Mouse (Mus musculus) MEL (cell line): ENCODE results near the gene Tmprss6.

ENCODE experiments used
- CHD2 ChIP-seq: IDR thresholded peaks from 2 replicates; pipeline ENCODE4 v1.6.1; 2011; ENCODE audit warnings: low read length, improper control_type of control experiment
- CTCF ChIP-seq, 3 experiments: IDR thresholded peaks in 2 of 3; conservative IDR thresholded peaks in 1 of 3; 2 replicates each; pipeline ENCODE4 v1.5.1; 2011 to 2012; ENCODE audit warnings: low read length in 3 of 3, low read depth in 2 of 3, mild to moderate bottlenecking in 2 of 3, improper control_type of control experiment in 1 of 3, inconsistent platforms in 1 of 3, mixed read lengths in 1 of 3, moderate library complexity in 1 of 3; ENCODE audit not compliant: control insufficient read depth in 1 of 3, insufficient read depth in 1 of 3, poor library complexity in 1 of 3, severe bottlenecking in 1 of 3
- ELF1 ChIP-seq: IDR thresholded peaks from 2 replicates; pipeline ENCODE4 v1.6.1; 2014; ENCODE audit warnings: low read depth, mild to moderate bottlenecking, inconsistent platforms, low read length, improper control_type of control experiment, moderate library complexity
- GATA1 ChIP-seq: IDR thresholded peaks from 2 replicates; pipeline ENCODE4 v1.6.1; 2011; ENCODE audit warnings: low read depth, low read length, improper control_type of control experiment
- NELFE ChIP-seq: IDR thresholded peaks from 2 replicates; pipeline ENCODE4 v1.6.1; 2011; ENCODE audit warnings: low read depth, low read length, improper control_type of control experiment
- POLR2A ChIP-seq, 2 experiments: IDR thresholded peaks; 2 replicates each; pipeline ENCODE4 v1.6.1; 2011 to 2012; ENCODE audit warnings: low read length in 2 of 2, mild to moderate bottlenecking in 2 of 2, control low read depth in 1 of 2, improper control_type of control experiment in 1 of 2, low read depth in 1 of 2, moderate library complexity in 1 of 2; ENCODE audit not compliant: control insufficient read depth in 1 of 2, insufficient read depth in 1 of 2, poor library complexity in 1 of 2
- POLR2AphosphoS5 ChIP-seq: IDR thresholded peaks from 2 replicates; pipeline ENCODE4 v1.6.1; 2012; ENCODE audit warnings: low read depth, borderline replicate concordance, mild to moderate bottlenecking, inconsistent platforms, low read length, moderate library complexity, mixed read lengths
- SIN3A ChIP-seq: IDR thresholded peaks from 2 replicates; pipeline ENCODE4 v1.6.1; 2012; ENCODE audit warnings: low read length, improper control_type of control experiment, inconsistent platforms
- TBP ChIP-seq: IDR thresholded peaks from 2 replicates; pipeline ENCODE4 v1.8.0; 2011; ENCODE audit warnings: low read depth, low read length, improper control_type of control experiment
- TCF12 ChIP-seq: IDR thresholded peaks from 2 replicates; pipeline ENCODE4 v1.6.1; 2014; ENCODE audit warnings: low read depth, mild to moderate bottlenecking, inconsistent platforms, low read length, improper control_type of control experiment, moderate library complexity
- ZKSCAN1 ChIP-seq: IDR thresholded peaks from 2 replicates; pipeline ENCODE4 v1.6.1; 2012; ENCODE audit warnings: low read depth, mild to moderate bottlenecking, inconsistent platforms, low read length, improper control_type of control experiment, moderate library complexity
- ZMIZ1 ChIP-seq: IDR thresholded peaks from 2 replicates; pipeline ENCODE4 v1.6.1; 2012; ENCODE audit warnings: low read depth, mild to moderate bottlenecking, inconsistent platforms, low read length, improper control_type of control experiment, moderate library complexity

DNA sequence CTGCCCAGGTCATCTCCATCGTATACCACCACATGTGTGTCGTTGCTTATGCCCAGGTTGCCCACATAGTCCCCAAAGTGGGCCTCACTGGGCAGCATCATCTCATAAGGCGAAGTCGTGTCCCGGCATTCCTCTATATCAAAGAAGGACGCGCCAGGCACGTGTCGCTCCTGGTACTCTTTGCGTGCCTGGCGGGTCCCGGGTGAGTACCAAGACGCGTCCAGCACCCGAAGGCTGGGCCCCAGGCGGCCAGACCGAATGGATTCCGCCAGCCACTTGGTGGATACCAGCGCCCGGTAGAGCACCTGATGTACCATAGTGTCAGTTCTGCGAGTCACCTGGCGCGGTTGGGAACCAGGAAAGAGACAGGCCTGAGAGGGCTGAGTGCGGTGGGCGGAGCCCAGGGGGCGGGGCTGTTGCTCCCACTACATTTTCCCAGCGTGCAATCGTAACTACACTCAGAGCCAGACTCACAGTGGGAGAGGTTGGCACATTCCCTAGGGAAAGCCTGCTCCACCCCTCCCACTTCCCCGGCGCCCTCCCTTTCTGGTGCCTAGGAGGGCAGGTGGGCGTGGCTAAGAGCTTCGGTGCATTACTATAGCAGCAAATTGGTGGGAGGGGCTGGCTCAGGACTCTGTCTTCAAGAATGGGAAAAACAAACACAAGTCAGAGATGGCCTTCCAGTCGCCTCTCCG is 62.8 kb downstream of the Tmprss6 start, which contains the start of gene Tst:
- TF ChIP-seq POLR2A (IDR thresholded peaks at IDR 0.05; ENCODE audit: control insufficient read depth in 1 of 2, insufficient read depth in 1 of 2, low read depth in 1 of 2, low read length in 2 of 2, poor library complexity in 1 of 2) (no peak; a peak in 1 of 4 replicates), ZKSCAN1 (no peak), GATA1 (no peak), CHD2 (no peak), TBP (no peak), NELFE (no peak), CTCF (IDR thresholded peaks at IDR 0.05 in 2 of 3, conservative IDR thresholded peaks at IDR 0.05 in 1 of 3; ENCODE audit: control insufficient read depth in 1 of 3, insufficient read depth in 1 of 3, low read depth in 2 of 3, low read length in 3 of 3, poor library complexity in 1 of 3, severe bottlenecking in 1 of 3) (no peak), ZMIZ1 (peak; percentile 29; the same call in 1 of the 2 replicates), POLR2AphosphoS5 (no peak), SIN3A (0 out of 2 replicates have a peak, but pooled peaks have one; percentile 35), TCF12 (0 out of 2 replicates have a peak, but pooled peaks have one; percentile 13), ELF1 (peak; percentile 43; the same call in 1 of the 2 replicates)
